Mouse (Mus musculus) left cerebral cortex, adult 2 months (tissue): ENCODE measurements around the gene Kcnk18. TPM values are rescaled to one million over a fixed set of nuclear protein-coding genes. Genes with fewer than 3 reads are reported as not detected.
A peak's percentile ranks its signal among the peaks of the same experiment; 100 is the strongest.

Experiments
- DNase-seq, 2 experiments: peaks; one replicate each; pipeline ENCODE4 v3.0.0; 2021 to 2022; ENCODE audit warnings: low spot score in 2 of 2, mixed read lengths in 1 of 2; ENCODE audit errors: extremely low spot score in 1 of 2
- H3K27ac ChIP-seq: fragments of 200-600 bp; 2 replicates; pipeline ENCODE4 v1.8.1; 2022
- H3K4me3 ChIP-seq: fragments of 200-600 bp; 2 replicates; pipeline ENCODE4 v1.8.1; 2022
- CTCF ChIP-seq: fragments of 200-600 bp; IDR thresholded peaks from 2 replicates; pipeline ENCODE4 v1.8.1; 2022; ENCODE audit warnings: antibody characterized with exemption, mild to moderate bottlenecking, moderate library complexity
- intact Hi-C: fragments of 180-260 bp; cut with DNase I; formaldehyde crosslinking; loops from one replicate; pipeline ENCODE4 v1.15.1; 2025
- total RNA-seq, 2 experiments: library from RNA; stranded (reverse); gene quantifications; 2 replicates each; pipeline ENCODE4 v1.2.3; 2021

The Kcnk18 gene
- total RNA-seq, 2 experiments from 2014 or later = not detected

DNA sequence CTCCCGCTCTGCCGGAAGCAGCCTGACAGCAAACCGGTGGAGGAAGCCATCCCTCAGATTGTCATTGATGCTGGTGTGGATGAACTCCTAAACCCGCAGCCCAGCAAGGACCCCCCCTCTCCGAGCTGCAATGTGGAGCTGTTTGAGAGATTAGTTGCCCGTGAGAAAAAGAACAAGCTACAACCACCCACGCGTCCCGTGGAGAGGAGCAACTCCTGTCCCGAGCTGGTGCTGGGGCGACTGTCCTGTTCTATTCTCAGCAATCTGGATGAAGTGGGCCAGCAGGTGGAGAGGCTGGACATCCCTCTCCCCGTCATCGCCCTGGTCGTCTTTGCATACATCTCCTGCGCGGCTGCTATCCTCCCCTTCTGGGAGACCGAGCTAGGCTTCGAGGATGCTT, 16.0 kb downstream of the Kcnk18 start:
- TF ChIP-seq CTCF = no peak
- no peak overlapping the region for H3K4me3 ChIP-seq
- intact Hi-C loops = no loop called here
- H3K27ac ChIP-seq = no peak overlapping the region
- no peak for DNase-seq

DNA sequence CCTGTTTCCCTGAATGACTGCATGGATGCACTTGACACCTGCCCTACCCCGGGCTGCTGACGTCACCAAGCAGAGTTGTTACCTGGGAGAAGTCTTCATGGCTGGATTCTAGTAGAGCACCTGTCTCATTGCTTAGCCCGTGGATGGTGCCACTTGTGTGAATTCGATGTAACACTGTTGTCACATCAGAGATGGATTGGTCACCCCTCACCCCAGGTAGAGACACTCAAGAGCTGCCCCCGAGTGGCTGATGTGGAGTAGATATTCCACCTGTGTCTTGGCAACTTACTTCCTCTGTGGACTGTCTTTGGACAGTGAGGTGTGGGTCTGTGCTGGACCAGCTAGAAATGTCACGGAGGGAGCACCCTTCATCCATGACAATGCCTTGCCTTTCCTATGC, 17.0 kb downstream of the Kcnk18 start:
- TF ChIP-seq CTCF = no peak
- DNase-seq = no peak
- Histone ChIP-seq H3K4me3 (no peak overlapping the region), H3K27ac (no peak overlapping the region)
- intact Hi-C loops = no loop called here

DNA sequence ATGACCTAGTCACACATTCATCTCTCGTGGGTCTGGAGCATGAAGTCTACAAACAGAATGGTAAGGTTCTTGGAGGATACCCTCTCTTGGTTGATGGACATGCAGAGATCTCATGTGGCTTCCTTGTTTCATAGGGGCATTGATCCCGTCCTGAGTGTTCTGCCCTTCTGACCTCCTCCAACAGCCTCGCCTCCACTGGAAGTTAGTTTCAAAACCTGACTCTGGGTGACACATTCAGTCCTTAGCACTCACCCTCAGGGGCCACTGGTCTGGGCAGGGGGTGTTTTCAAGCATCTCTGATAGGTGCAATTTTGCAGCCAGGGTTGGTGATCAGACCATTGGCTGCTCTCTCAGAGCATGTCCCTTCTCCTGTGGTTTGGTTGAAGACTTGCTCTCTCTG, 19.6 kb downstream of the Kcnk18 start:
- Histone ChIP-seq H3K4me3 (no peak overlapping the region), H3K27ac (no peak overlapping the region)
- no peak for DNase-seq
- intact Hi-C loops = loop anchor here (1.0 to 2.0 kb wide), 2 partner anchors 77 to 146 kb away; no protein-coding TSS in a partner anchor
- TF ChIP-seq CTCF = no peak

DNA sequence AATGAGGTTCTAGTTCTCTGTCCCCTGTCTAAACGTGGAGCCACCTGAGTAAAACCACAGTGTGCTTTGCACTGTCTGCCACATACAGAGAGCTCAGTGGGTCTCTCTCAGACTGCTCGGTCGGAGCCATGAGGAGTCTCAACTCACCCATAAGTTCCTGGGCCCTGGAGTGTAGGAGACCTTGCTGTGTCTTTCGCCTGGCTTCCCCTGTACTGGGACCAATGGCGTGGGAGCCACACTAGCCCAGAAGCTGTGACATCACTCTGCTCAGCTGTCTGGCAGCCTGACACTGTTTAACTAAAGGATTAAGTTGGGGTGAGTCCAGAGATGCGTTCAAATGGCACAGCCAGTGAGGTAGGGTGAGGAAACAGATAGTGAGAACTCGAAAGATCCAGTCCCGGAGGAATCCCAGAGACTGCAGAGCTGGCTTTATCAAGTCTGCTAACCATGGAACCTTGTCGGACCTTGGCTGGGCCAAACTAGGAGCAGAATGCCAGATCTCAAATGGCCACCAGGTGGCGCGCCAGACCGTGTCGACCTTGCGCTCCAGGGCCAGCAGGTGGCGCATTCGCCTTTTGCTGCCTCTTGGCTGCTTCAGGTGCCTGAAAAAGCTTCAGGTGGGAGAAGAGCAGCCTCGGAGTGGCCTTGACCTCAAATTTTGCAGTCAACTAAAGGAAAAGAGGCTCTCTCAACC, 20.3 kb downstream of the Kcnk18 start:
- intact Hi-C loops = loop anchor here (1.0 to 2.0 kb wide), 2 partner anchors 76 to 146 kb away; no protein-coding TSS in a partner anchor
- peak; percentile 83 to 91 for DNase-seq
- no peak overlapping the region for H3K4me3 ChIP-seq
- no peak overlapping the region for H3K27ac ChIP-seq
- no peak; the same call in none of the 2 replicates for TF ChIP-seq CTCF

DNA sequence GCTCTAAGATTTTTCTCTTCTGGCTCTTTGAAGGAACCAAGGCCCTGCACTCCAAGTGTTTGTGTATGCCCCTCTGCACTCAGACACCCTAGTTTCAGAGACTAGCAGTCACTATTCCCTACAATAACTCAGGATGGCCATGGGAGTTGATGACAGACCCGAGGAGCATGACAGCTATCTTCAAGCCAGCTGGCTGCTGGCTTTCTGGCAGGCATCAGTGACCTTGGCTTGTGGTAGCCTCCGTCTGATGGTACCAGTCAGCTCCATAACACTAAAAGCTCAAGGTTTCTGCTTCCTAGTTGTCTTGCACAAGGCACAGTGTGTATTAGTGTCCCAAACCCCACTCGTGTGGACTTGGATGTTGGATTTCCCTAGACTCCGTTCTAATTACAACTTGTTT, 23.0 kb downstream of the Kcnk18 start:
- intact Hi-C loops = no loop called here
- DNase-seq = no peak
- Histone ChIP-seq H3K27ac (no peak overlapping the region), H3K4me3 (no peak overlapping the region)
- TF ChIP-seq CTCF = no peak

- TF ChIP-seq CTCF = peak; percentile 2; the same call in 1 of the 2 replicates
- no peak overlapping the region for H3K4me3 ChIP-seq
- no peak overlapping the region for H3K27ac ChIP-seq
- no peak for DNase-seq
- intact Hi-C loops = no loop called here
Measured at GRCm38 (mm10) chr19:59243057-59243456, 24.0 kb downstream of the Kcnk18 start.

DNA sequence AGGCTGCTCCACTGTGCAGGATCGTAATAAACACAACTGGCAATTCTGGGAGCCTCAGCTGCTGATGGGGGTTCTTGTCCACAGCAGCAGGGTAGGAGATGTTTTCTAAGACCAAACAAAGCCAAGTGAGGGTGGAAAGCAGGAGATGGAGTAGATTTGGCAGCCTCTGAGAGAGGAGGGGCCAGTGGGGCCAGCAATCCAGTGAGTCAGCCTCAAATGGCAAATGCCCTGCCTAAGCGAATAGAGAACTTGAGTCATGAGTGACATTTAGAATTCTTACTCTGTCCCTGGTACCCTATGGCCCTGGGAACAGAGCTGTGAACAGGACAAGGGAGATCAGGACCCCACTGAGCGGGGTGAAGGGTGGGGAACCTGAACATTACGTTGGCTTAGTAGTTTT, 29.1 kb downstream of the Kcnk18 start:
- no peak for DNase-seq
- H3K4me3 ChIP-seq = no peak overlapping the region
- no peak overlapping the region for H3K27ac ChIP-seq
- intact Hi-C loops = no loop called here
- TF ChIP-seq CTCF = no peak

DNA sequence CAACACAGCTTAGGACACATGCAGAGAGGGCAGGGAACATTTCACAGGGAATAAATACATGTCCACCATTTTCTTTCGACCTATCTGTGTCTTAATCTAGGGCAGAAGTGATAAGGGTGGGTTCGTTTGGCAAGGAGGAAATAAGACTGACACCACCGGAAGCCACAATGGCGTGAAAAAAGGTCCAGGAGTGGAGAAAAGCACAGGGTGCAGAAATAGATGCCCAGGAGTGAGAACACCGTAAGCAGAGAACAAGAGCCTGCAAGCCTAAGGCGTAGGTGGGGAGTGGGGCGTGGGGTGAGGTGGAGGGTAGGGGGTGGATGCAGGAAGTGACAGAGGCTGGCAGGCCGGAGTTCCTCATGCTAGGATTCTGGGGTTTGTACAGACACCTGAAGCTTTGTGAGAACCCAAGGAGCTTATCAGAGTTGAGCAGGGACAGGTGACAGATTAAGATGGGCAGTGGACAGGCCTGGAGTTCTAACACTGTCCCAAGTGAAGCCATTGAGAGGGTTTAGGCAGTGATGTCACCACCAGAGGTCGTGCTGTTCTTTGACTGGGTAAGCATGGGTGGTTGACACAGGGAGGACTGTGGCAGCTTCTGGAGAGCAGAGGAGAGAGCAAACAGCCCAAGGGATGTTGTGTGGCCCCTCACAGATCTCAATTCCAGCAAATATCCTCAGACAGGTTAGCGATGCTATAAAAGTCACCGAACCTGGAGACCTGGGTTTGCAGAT, 29.7 kb downstream of the Kcnk18 start:
- Histone ChIP-seq H3K27ac (no peak overlapping the region), H3K4me3 (no peak overlapping the region)
- TF ChIP-seq CTCF = no peak
- intact Hi-C loops = no loop called here
- no peak for DNase-seq

GRCm38 (mm10) chr19:59252651-59253050, 33.6 kb downstream of the Kcnk18 start:
- intact Hi-C loops = no loop called here

DNA sequence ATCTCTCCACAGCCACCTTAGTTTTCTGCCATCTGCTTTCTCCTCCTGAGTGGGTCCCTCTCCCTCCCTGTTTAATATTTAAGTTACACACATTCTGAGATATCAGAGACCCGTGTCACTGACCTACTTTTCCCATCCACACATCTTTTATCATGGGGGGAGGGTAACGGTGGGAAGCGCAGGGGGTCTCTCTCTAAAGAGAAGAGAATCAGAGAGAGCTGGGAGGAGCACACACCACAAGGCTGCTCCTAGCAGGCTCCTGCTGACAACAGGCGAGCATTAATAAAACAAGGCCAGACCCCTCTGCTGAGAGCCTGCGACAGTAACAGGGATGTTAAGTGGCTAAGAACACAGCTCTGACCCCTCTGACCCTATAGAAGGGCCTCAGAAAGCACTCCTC, 40.6 kb downstream of the Kcnk18 start:
- Histone ChIP-seq H3K4me3 (no peak overlapping the region), H3K27ac (no peak overlapping the region)
- intact Hi-C loops = no loop called here
- TF ChIP-seq CTCF = no peak
- DNase-seq = no peak

More at GRCm38 (mm10) chr19:59252651-59253050, 33.6 kb downstream of the Kcnk18 start:
- TF ChIP-seq CTCF = no peak
- Histone ChIP-seq H3K4me3 (no peak overlapping the region), H3K27ac (no peak overlapping the region)
- DNase-seq = no peak

DNA sequence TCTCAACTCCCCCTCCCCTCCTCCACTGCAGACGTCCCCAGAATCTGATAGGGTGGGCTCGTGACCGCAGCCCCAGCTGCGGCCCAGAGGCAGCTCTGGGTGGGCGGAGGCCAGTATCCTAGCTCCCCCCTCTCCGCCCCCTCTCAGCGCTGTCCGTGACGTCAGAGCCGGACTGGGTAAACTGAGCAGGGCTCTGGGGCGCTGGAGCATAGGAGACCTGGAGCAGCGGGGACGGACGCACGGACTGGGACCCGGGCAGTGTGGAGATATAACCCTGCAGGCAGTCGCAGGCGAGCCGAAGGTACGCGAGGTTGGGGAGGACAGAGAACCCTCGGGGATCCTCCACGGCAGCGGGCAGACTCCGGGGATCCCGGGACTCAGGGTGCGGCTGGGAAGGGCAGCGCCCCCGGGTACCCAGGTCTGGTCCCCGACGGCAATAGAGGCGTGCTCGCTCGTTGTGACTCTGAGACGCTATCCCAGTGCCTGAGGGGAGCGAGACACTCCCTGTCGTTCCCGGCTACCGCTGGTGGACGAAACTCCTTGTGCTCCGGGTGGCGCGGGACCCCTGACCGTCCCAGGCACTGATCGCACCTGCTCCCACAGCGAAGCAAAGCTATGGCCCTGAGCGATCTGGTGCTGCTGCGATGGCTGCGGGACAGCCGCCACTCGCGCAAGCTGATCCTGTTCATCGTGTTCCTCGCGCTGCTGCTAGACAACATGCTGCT, 41.9 kb downstream of the Kcnk18 start, which contains the start of gene Slc18a2:
Gene Slc18a2 (plus strand): TSS at position 179 of the 725 bp plus-strand sequence.
- no peak for DNase-seq
- Histone ChIP-seq H3K27ac (no peak within 1 kb of the TSS), H3K4me3 (no peak within 1 kb of the TSS)
- no peak for TF ChIP-seq CTCF
- intact Hi-C loops = no loop called here

DNA sequence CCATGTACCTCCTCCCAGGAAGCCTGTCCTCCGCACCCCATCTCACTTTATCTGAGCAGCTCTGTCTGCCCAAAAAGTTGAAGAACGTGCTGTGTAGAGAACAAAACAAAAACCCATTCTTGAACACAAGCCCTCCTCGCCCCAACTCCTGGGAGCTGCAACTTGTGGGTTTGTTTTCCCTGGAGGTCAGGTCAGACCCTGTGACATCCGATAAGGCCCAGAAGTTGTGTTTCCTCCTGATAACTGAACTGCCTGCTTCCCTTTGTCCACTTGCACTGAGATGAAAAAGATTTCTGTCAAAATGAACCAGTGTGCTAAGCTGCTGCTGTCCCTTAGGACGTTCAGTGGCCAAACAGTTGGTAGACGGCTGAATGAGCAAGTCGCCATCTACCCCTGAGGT, 42.6 kb downstream of the Kcnk18 start:
- Histone ChIP-seq H3K27ac (no peak overlapping the region), H3K4me3 (no peak overlapping the region)
- no peak for TF ChIP-seq CTCF
- intact Hi-C loops = no loop called here
- DNase-seq = no peak
